Mouse (Mus musculus) small intestine, adult 2 months (tissue): ENCODE measurements at regions not wholly inside any gene's neighbourhood (a gene's known extent, or its start where the extent isn't known, plus 50 kb on each side); places are given as distances from the start of the nearest gene placed in this dataset.

Experiments
- CTCF ChIP-seq: fragments of 200-500 bp; IDR thresholded peaks from 2 replicates; pipeline ENCODE4 v1.5.1; 2012; ENCODE audit warnings: low read depth, mild to moderate bottlenecking, control low read depth, inconsistent platforms, low read length, moderate library complexity, mixed read lengths; ENCODE audit not compliant: insufficient replicate concordance, insufficient read length; ENCODE audit errors: extremely low read depth
- POLR2A ChIP-seq: fragments of 200-500 bp; IDR thresholded peaks from 2 replicates; pipeline ENCODE4 v1.6.1; 2012; ENCODE audit warnings: low read depth, mild to moderate bottlenecking, control low read depth, inconsistent platforms, low read length, moderate library complexity

- no peak for TF ChIP-seq CTCF
- TF ChIP-seq POLR2A = no peak
Observed at GRCm38 (mm10) chr13:28665150-28665549, 288.4 kb downstream of the Sox4 start.
